Mouse (Mus musculus): Measurements from ENCODE around the gene Clstn3. TPM values are rescaled to one million over a fixed set of nuclear protein-coding genes. Genes with fewer than 3 reads are reported as not detected.

The Clstn3 gene
- polyA plus RNA-seq, 1 experiment from 2014 or later, result 7.6 TPM

GRCm38 (mm10) chr6:124435173-124435572 is 29.4 kb downstream of the Clstn3 start:
- H3K4me3 ChIP-seq (ENCODE audit: low read depth, low read length), result no peak overlapping the region
- no peaks in the 10 kb centered on the region for H3K9me3 ChIP-seq (ENCODE audit: control insufficient read depth, low read length)
- WGBS, result 76% methylated on average over 5 of the region's 5 CpGs
- no peaks in the 10 kb centered on the region for H3K36me3 ChIP-seq (ENCODE audit: control insufficient read depth, insufficient read depth, low read length)
- H3K27ac ChIP-seq (ENCODE audit: low read depth, low read length), result no peak overlapping the region
- no peak overlapping the region for H3K4me2 ChIP-seq
- no peaks in the 10 kb centered on the region for H3K4me1 ChIP-seq (replicated peaks; ENCODE audit: control insufficient read depth, insufficient read depth, low read length)
- DNase-seq (ENCODE audit: low spot score) (no peak), ATAC-seq (replicated peaks; ENCODE audit: low FRiP score) (no peak)
- H3K27me3 ChIP-seq (replicated peaks; ENCODE audit: control insufficient read depth, insufficient read depth, low read length), result no peaks in the 10 kb centered on the region
- no peak overlapping the region for H3K9ac ChIP-seq (ENCODE audit: low read depth, low read length)

DNA sequence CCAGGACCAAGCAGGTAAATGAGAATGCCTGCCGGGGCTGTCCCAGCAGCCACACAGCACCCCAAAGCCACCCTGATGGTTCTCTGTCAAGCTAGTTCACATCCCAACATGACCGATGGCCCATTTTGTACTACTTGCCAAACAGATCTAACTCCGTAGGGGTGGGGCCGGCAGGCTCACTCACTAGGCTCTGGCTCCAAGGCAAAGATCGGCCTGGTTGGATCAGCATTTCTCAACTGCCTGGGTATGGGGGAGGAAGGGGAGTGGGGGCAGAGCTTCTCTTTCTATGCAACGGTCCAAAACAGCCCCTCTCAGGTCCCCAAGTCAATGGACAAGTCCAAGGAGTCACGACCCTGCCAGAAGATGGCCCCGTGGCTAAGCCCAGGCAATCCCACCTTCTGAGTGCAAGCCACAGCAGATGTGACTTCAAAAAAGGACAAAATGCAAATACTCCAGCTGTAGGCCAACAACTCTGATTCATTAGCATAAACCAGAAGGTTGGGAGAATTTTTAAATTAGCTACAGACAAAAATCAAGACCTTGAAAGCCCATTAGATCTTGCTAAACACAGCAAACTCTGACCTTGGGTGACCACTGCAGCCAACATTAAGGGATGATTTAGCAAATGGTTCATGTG is 30.8 kb downstream of the Clstn3 start:
- ATAC-seq (replicated peaks; ENCODE audit: low FRiP score), result no peak
- no peak overlapping the region for H3K4me2 ChIP-seq
- H3K27ac ChIP-seq (ENCODE audit: low read depth, low read length), result no peak overlapping the region
- H3K4me3 ChIP-seq (ENCODE audit: low read depth, low read length), result no peak overlapping the region
- H3K9ac ChIP-seq (ENCODE audit: low read depth, low read length), result no peak overlapping the region
- H3K4me1 ChIP-seq (replicated peaks; ENCODE audit: control insufficient read depth, insufficient read depth, low read length), result no peaks in the 10 kb centered on the region
- 88% methylated on average over 8 of the region's 8 CpGs for WGBS
- H3K36me3 ChIP-seq (ENCODE audit: control insufficient read depth, insufficient read depth, low read length), result no peaks in the 10 kb centered on the region
- H3K27me3 ChIP-seq (replicated peaks; ENCODE audit: control insufficient read depth, insufficient read depth, low read length), result no peaks in the 10 kb centered on the region
- no peaks in the 10 kb centered on the region for H3K9me3 ChIP-seq (ENCODE audit: control insufficient read depth, low read length)
- no peak for DNase-seq (ENCODE audit: low spot score)

DNA sequence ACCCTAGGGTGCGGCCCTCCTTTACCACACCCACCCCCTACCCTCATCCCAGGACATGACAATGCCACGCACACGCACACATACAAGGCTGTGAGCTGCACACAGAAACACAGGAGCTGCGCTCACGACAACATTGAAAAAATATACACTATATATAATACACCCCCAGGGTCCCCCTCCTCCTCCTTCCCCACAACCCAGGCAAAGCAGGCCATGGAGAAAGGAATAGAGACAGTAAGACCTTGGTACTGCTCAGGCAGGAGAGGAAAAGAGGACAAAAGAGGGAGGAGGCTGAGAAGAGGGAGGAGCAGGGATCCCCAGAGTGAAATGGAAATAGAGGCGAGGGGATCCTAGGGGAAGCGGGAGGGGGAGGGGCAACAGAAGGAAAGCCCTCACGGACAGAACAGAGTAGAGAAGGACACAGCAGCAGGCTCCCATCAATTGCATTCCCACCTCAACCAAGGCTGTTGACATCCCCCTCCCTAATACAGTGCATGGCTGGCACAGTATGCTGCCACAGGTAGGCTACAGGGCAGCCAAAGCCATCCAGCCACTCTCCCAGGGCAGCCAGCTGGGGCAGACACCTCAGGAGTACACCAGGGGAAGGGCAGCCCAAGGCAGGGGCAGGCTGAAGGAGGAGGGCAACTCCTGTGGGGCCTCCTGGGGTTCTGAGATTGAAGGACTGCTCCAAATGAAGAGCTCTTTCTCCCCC is 33.7 kb downstream of the Clstn3 start:
- no peak for DNase-seq (ENCODE audit: low spot score)
- Histone ChIP-seq H3K36me3 (ENCODE audit: control insufficient read depth, insufficient read depth, low read length) (no peaks in the 10 kb centered on the region), H3K27me3 (replicated peaks; ENCODE audit: control insufficient read depth, insufficient read depth, low read length) (no peaks in the 10 kb centered on the region), H3K4me3 (ENCODE audit: low read depth, low read length) (no peak overlapping the region), H3K9me3 (ENCODE audit: control insufficient read depth, low read length) (no peaks in the 10 kb centered on the region), H3K9ac (ENCODE audit: low read depth, low read length) (no peak overlapping the region), H3K4me2 (no peak overlapping the region), H3K27ac (ENCODE audit: low read depth, low read length) (no peak overlapping the region), H3K4me1 (replicated peaks; ENCODE audit: control insufficient read depth, insufficient read depth, low read length) (no peaks in the 10 kb centered on the region)
- whole genome bisulfite sequencing, result 57% methylated on average over 8 of the region's 8 CpGs
- ATAC-seq (replicated peaks; ENCODE audit: low FRiP score), result no peak

DNA sequence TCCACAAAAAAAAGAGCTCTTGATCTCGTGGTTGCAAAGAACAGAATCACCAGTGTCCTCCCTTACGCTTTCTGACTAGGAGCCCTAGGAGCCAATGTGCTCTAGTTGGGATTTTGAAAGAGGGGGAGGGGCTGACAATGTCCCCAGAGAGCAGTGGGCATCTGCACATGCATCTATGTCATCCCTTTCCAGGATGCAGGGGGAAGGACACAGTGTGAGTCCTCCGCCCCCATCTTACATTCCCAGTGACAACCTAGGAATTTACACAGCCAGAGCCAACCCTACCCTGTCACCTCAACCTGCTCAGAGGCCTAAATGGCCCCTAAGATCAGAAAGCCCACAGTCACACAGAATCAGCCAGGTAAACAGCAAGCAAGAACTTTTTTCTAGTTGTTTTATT is 34.2 kb downstream of the Clstn3 start:
- DNase-seq (ENCODE audit: low spot score) (no peak), ATAC-seq (replicated peaks; ENCODE audit: low FRiP score) (no peak)
- no peaks in the 10 kb centered on the region for H3K36me3 ChIP-seq (ENCODE audit: control insufficient read depth, insufficient read depth, low read length)
- no peak overlapping the region for H3K4me3 ChIP-seq (ENCODE audit: low read depth, low read length)
- no peak overlapping the region for H3K9ac ChIP-seq (ENCODE audit: low read depth, low read length)
- H3K4me2 ChIP-seq, result no peak overlapping the region
- no peaks in the 10 kb centered on the region for H3K9me3 ChIP-seq (ENCODE audit: control insufficient read depth, low read length)
- no peaks in the 10 kb centered on the region for H3K27me3 ChIP-seq (replicated peaks; ENCODE audit: control insufficient read depth, insufficient read depth, low read length)
- H3K27ac ChIP-seq (ENCODE audit: low read depth, low read length), result no peak overlapping the region
- 71% methylated on average over 3 of the region's 3 CpGs for WGBS
- H3K4me1 ChIP-seq (replicated peaks; ENCODE audit: control insufficient read depth, insufficient read depth, low read length), result no peaks in the 10 kb centered on the region

- Histone ChIP-seq H3K9me3 (ENCODE audit: control insufficient read depth, low read length) (no peaks in the 10 kb centered on the region), H3K27me3 (replicated peaks; ENCODE audit: control insufficient read depth, insufficient read depth, low read length) (no peaks in the 10 kb centered on the region), H3K27ac (ENCODE audit: low read depth, low read length) (no peak overlapping the region), H3K4me1 (replicated peaks; ENCODE audit: control insufficient read depth, insufficient read depth, low read length) (peaks cover 8% of the 10 kb centered on the region), H3K4me3 (ENCODE audit: low read depth, low read length) (no peak overlapping the region), H3K9ac (ENCODE audit: low read depth, low read length) (no peak overlapping the region), H3K4me2 (no peak overlapping the region), H3K36me3 (ENCODE audit: control insufficient read depth, insufficient read depth, low read length) (no peaks in the 10 kb centered on the region)
- DNase-seq (ENCODE audit: low spot score) (no peak), ATAC-seq (replicated peaks; ENCODE audit: low FRiP score) (no peak)
- WGBS, result 79% methylated on average over 5 of the region's 6 CpGs
Observed at GRCm38 (mm10) chr6:124427791-124428576, 36.6 kb downstream of the Clstn3 start.

DNA sequence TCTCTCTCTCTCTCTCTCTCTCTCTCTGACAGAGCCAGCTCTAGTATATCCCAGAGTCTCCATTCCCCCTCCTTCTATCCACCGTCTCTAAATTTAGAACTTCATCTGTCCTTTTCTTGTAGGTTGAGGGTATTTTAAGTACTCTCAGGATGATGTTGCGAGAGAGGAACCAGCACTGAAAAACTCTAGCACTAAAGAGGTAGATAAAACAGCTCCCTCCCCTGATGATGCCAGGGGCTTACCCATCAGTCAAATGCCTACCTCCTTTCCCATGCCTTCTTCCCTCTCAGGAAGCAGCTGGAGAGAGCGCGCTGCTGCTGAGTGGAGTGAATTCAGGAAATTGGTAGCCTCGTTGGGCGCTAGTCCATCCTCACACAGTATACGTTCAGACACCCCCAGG is 37.3 kb downstream of the Clstn3 start:
- no peaks in the 10 kb centered on the region for H3K27me3 ChIP-seq (replicated peaks; ENCODE audit: control insufficient read depth, insufficient read depth, low read length)
- H3K9ac ChIP-seq (ENCODE audit: low read depth, low read length), result no peak overlapping the region
- peaks cover 8% of the 10 kb centered on the region for H3K4me1 ChIP-seq (replicated peaks; ENCODE audit: control insufficient read depth, insufficient read depth, low read length)
- H3K4me3 ChIP-seq (ENCODE audit: low read depth, low read length), result no peak overlapping the region
- H3K27ac ChIP-seq (ENCODE audit: low read depth, low read length), result no peak overlapping the region
- H3K9me3 ChIP-seq (ENCODE audit: control insufficient read depth, low read length), result no peaks in the 10 kb centered on the region
- ATAC-seq (replicated peaks; ENCODE audit: low FRiP score), result no peak
- no peak for DNase-seq (ENCODE audit: low spot score)
- 73% methylated on average over 7 of the region's 7 CpGs for WGBS
- no peaks in the 10 kb centered on the region for H3K36me3 ChIP-seq (ENCODE audit: control insufficient read depth, insufficient read depth, low read length)
- H3K4me2 ChIP-seq, result no peak overlapping the region

DNA sequence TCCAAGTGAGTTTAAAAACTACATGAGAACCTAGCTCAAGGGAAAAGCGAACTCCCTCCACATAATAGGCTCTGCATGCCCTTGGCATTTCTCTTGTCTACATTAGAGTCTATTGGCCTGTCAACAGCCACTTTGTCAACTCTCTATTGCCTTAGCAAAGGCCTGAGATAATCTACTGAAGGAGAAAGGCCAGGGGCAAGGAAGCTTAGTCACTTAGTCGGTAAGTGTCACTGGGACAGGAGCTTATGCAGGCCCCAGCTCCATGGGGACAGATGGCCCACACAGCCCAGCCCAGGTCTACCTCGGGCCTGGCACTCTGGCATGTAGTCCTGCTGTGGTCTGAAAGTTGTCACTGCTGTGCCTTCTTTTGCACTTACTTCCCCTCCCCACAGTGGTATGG is 38.0 kb downstream of the Clstn3 start:
- Histone ChIP-seq H3K27me3 (replicated peaks; ENCODE audit: control insufficient read depth, insufficient read depth, low read length) (no peaks in the 10 kb centered on the region), H3K4me1 (replicated peaks; ENCODE audit: control insufficient read depth, insufficient read depth, low read length) (peaks cover 8% of the 10 kb centered on the region), H3K4me2 (no peak overlapping the region), H3K27ac (ENCODE audit: low read depth, low read length) (no peak overlapping the region), H3K9ac (ENCODE audit: low read depth, low read length) (no peak overlapping the region), H3K9me3 (ENCODE audit: control insufficient read depth, low read length) (no peaks in the 10 kb centered on the region), H3K36me3 (ENCODE audit: control insufficient read depth, insufficient read depth, low read length) (no peaks in the 10 kb centered on the region), H3K4me3 (ENCODE audit: low read depth, low read length) (no peak overlapping the region)
- whole genome bisulfite sequencing, result 53% methylated on average over 3 of the region's 3 CpGs
- ATAC-seq (replicated peaks; ENCODE audit: low FRiP score) (no peak), DNase-seq (ENCODE audit: low spot score) (no peak)

DNA sequence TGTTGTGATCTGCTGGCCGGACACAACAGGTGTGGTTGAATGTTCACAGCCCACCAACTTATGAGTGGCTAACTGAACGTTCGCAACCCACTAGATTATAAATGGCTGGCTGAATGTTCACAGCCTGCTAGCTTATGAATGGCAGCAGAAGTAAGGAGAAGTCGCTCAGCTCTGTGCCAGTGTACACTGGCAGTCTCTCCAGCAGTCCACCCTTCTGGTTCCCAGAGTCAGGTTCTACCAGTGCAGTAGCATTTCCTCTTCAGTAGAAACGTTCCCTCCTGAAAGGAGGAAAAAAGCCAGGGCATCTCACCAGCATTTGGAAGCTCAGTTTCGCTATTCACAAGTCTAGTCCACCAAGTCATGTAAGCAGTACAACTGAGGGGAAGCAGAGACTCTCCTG is 39.1 kb downstream of the Clstn3 start:
- no peak overlapping the region for H3K27ac ChIP-seq (ENCODE audit: low read depth, low read length)
- H3K27me3 ChIP-seq (replicated peaks; ENCODE audit: control insufficient read depth, insufficient read depth, low read length), result no peaks in the 10 kb centered on the region
- H3K4me3 ChIP-seq (ENCODE audit: low read depth, low read length), result no peak overlapping the region
- WGBS, result 66% methylated on average over 6 of the region's 6 CpGs
- H3K4me1 ChIP-seq (replicated peaks; ENCODE audit: control insufficient read depth, insufficient read depth, low read length), result peaks cover 8% of the 10 kb centered on the region
- no peak overlapping the region for H3K9ac ChIP-seq (ENCODE audit: low read depth, low read length)
- ATAC-seq (replicated peaks; ENCODE audit: low FRiP score) (no peak), DNase-seq (ENCODE audit: low spot score) (no peak)
- H3K9me3 ChIP-seq (ENCODE audit: control insufficient read depth, low read length), result no peaks in the 10 kb centered on the region
- H3K36me3 ChIP-seq (ENCODE audit: control insufficient read depth, insufficient read depth, low read length), result no peaks in the 10 kb centered on the region
- H3K4me2 ChIP-seq, result no peak overlapping the region

Data from liver, embryonic 11.5 days (tissue).